In the genomic region with DNA sequence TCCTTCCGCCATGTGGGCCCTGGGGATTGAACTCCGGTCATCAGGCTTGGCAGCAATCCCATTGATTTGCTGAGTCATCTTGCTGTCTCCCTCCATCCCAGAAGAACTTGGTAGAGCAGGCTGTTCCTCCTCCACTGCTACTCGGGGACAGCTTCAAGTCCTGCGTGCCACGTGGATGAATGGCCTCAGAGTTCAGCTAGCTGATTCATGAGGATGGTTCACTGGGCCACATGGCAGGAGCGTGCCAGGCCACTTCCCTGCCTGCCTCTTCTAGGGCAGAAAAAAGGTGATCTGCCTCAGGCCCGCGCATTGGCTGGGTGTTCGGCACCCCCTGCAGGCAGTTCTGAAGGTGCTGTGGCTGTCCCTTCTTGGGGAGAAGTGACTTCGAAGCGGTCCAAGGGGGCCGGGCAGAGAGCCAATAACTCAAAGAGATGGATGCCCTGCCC, we compare ENCODE assay signal across 8 mouse cellular contexts.
A peak's percentile ranks its signal among the peaks of the same experiment; 100 is the strongest.
DNase-seq lines count a peak whose midpoint lies in the region; ATAC-seq and TF ChIP-seq lines count a peak whose summit lies in the region.

No protein-coding gene starts in this region.

- no peak overlapping the region for H3K4me3 ChIP-seq in intestine, embryonic 15.5 days (replicated peaks)
- H3K4me3 ChIP-seq in intestine, embryonic 16.5 days (ENCODE audit: low read length): no peak overlapping the region
- no peak overlapping the region for H3K4me3 ChIP-seq in kidney, postnatal 0 days (replicated peaks; ENCODE audit: low read depth, low read length)

- H3K27me3 ChIP-seq in intestine, embryonic 15.5 days (replicated peaks): peaks cover 21% of the 10 kb centered on the region
- peaks cover 11% of the 10 kb centered on the region; the same call in 1 of the 2 replicates for H3K27me3 ChIP-seq in intestine, embryonic 16.5 days (replicated peaks; ENCODE audit: control insufficient read depth, insufficient read depth, low read length)
- no peaks in the 10 kb centered on the region for H3K27me3 ChIP-seq in kidney, postnatal 0 days (ENCODE audit: insufficient read depth, low read length)

- H3K4me2 ChIP-seq in intestine, embryonic 15.5 days (replicated peaks): no peak overlapping the region
- H3K4me2 ChIP-seq in intestine, embryonic 16.5 days (ENCODE audit: low read depth, low read length): no peak overlapping the region
- no peak overlapping the region for H3K4me2 ChIP-seq in kidney, postnatal 0 days (ENCODE audit: low read length)

- H3K27ac ChIP-seq in intestine, embryonic 15.5 days: no peak overlapping the region
- H3K27ac ChIP-seq in intestine, embryonic 16.5 days (ENCODE audit: low read length): no peak overlapping the region
- no peak overlapping the region for H3K27ac ChIP-seq in kidney, postnatal 0 days

- no peaks in the 10 kb centered on the region for H3K9me3 ChIP-seq in intestine, embryonic 15.5 days
- H3K9me3 ChIP-seq in intestine, embryonic 16.5 days (ENCODE audit: control insufficient read depth, low read length): no peaks in the 10 kb centered on the region
- no peaks in the 10 kb centered on the region for H3K9me3 ChIP-seq in kidney, postnatal 0 days (replicated peaks; ENCODE audit: low read length)

- no peaks in the 10 kb centered on the region for H3K36me3 ChIP-seq in intestine, embryonic 15.5 days
- no peaks in the 10 kb centered on the region for H3K36me3 ChIP-seq in intestine, embryonic 16.5 days (ENCODE audit: control insufficient read depth, insufficient read depth, low read length)
- H3K36me3 ChIP-seq in kidney, postnatal 0 days (ENCODE audit: insufficient read depth, low read length): no peaks in the 10 kb centered on the region

- WGBS in intestine, embryonic 15.5 days: 56% methylated on average over 12 of the region's 12 CpGs
- 49% methylated on average over 12 of the region's 12 CpGs for WGBS in intestine, embryonic 16.5 days
- 35% methylated on average over 12 of the region's 12 CpGs for WGBS in kidney, postnatal 0 days

- no peak overlapping the region for H3K9ac ChIP-seq in intestine, embryonic 15.5 days
- H3K9ac ChIP-seq in intestine, embryonic 16.5 days (ENCODE audit: low read depth, low read length): no peak overlapping the region
- H3K9ac ChIP-seq in kidney, postnatal 0 days (ENCODE audit: low read depth, low read length): no peak overlapping the region

- DNase-seq in urinary bladder, adult 18-20 months (ENCODE audit: low spot score in 2 of 2): peak; percentile 18 to 24
- DNase-seq in urinary bladder, postnatal 4 days (ENCODE audit: low spot score in 2 of 2): no peak
- peak; percentile 46 to 63 for DNase-seq in cerebellum, postnatal 10 days
- peak; percentile 40 for DNase-seq in kidney, postnatal 0 days (ENCODE audit: low spot score)
- no peak for DNase-seq in B cell, adult 2 months
- no peak for DNase-seq in spleen, postnatal 14 days (ENCODE audit: low spot score in 2 of 2)

- TF ChIP-seq CTCF in kidney, postnatal 0 days (IDR thresholded peaks at IDR 0.05; ENCODE audit: low read depth): peak; percentile 68

- peak; percentile 37 for ATAC-seq in intestine, embryonic 15.5 days
- no peak for ATAC-seq in intestine, embryonic 16.5 days
- no peak; the same call in 1 of the 2 replicates for ATAC-seq in kidney, postnatal 0 days (replicated peaks; ENCODE audit: low FRiP score, low read depth)

- H3K4me1 ChIP-seq in intestine, embryonic 15.5 days (replicated peaks): no peaks in the 10 kb centered on the region
- H3K4me1 ChIP-seq in intestine, embryonic 16.5 days (ENCODE audit: control insufficient read depth, insufficient read depth, low read length): 0 out of 2 replicates have a peak, but pooled peaks cover 4% of the 10 kb centered on the region
- no peaks in the 10 kb centered on the region for H3K4me1 ChIP-seq in kidney, postnatal 0 days (replicated peaks; ENCODE audit: insufficient read depth, low read length)

Comparison
In these comparisons a context has a peak if more than half of its experiments do, and no peak if none do; other contexts are left out.
1. DNase-seq: peak in urinary bladder, adult 18-20 months (2 of 2), cerebellum, postnatal 10 days (2 of 2) and kidney, postnatal 0 days (single experiment); none in urinary bladder, postnatal 4 days (0 of 2), B cell, adult 2 months (0 of 2) and spleen, postnatal 14 days (0 of 2).